Mouse (Mus musculus) cerebellum, adult 11-12 months (tissue): Measurements from ENCODE around the gene Pttg1.

Experiments used
- DNase-seq: peaks from one replicate; pipeline ENCODE4 v3.0.0; 2022

The Pttg1 gene

DNA sequence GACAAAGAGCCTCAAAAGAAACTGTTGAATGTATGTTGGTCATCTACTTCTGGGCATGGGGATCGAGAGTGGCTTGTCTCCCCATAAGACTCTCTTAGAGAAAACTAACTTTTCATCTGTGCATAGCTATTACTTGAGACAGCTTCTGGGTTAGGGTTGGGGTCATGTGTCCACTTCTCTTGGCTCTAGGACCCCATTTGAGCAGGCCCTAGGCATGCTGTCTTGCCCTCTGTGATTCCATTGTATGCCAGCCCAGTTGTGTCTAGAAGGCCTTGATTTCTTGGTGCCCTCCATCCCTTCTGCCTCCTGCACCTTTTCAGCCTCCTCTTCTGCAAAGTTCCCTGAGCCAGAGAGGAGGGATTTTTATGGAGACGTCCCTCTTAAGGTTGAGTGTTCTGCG is 54.2 kb downstream of the Pttg1 start:
- DNase-seq: no peak
